Mouse (Mus musculus): ENCODE measurements around the gene Ism1. TPM values are rescaled to one million over a fixed set of nuclear protein-coding genes. Genes with fewer than 3 reads are reported as not detected.

The Ism1 gene
- polyA plus RNA-seq, 1 experiment from 2014 or later = 4.7 TPM

- Histone ChIP-seq H3K4me2 (ENCODE audit: low read depth, severe bottlenecking) (no peak overlapping the region), H3K9me3 (ENCODE audit: control insufficient read depth, low read length) (peaks cover 4% of the 10 kb centered on the region; the same call in 1 of the 2 replicates), H3K4me1 (ENCODE audit: control insufficient read depth, insufficient read depth, low read length) (no peaks in the 10 kb centered on the region), H3K27ac (replicated peaks; ENCODE audit: low read depth, low read length) (no peak overlapping the region), H3K9ac (ENCODE audit: low read length) (no peak overlapping the region), H3K4me3 (ENCODE audit: low read depth, low read length) (no peak overlapping the region), H3K27me3 (ENCODE audit: control insufficient read depth, insufficient read depth, low read length) (no peaks in the 10 kb centered on the region), H3K36me3 (ENCODE audit: control insufficient read depth, insufficient read depth, low read length) (no peaks in the 10 kb centered on the region)
- DNase-seq (ENCODE audit: low spot score) (no peak), ATAC-seq (ENCODE audit: insufficient number of reproducible peaks, low FRiP score, low TSS enrichment, low read depth) (no peak)
- WGBS = 98% methylated on average over 1 of the region's 1 CpGs
Observed at GRCm38 (mm10) chr2:139700609-139701008, 22.6 kb downstream of the Ism1 start.

DNA sequence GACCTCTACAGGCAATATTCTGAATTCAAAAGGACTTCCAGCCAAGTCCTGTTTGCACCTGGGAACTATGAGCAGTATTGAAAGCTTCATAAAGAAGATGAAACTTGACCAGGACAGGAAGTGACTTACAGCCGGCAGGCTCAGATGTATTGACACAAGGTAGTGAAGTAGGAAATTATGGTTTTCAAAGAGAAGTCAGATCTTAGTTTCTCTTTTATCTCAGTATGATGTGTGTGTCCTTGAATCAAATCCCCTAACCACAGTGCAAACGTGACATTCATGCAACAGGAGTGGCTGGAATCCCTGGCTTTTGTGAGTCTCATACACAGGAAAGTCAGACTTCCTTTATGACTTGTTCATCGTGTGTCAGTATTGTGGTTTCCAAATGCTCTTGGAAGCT lies 27.0 kb downstream of the Ism1 start:
- no peak for DNase-seq (ENCODE audit: low spot score)
- ATAC-seq (ENCODE audit: insufficient number of reproducible peaks, low FRiP score, low TSS enrichment, low read depth) = no peak
- no peak overlapping the region for H3K4me2 ChIP-seq (ENCODE audit: low read depth, severe bottlenecking)
- no peaks in the 10 kb centered on the region for H3K36me3 ChIP-seq (ENCODE audit: control insufficient read depth, insufficient read depth, low read length)
- 65% methylated on average over 3 of the region's 3 CpGs for WGBS
- H3K9me3 ChIP-seq (ENCODE audit: control insufficient read depth, low read length) = peaks cover 4% of the 10 kb centered on the region; the same call in 1 of the 2 replicates
- H3K27me3 ChIP-seq (ENCODE audit: control insufficient read depth, insufficient read depth, low read length) = no peaks in the 10 kb centered on the region
- no peaks in the 10 kb centered on the region for H3K4me1 ChIP-seq (ENCODE audit: control insufficient read depth, insufficient read depth, low read length)
- no peak overlapping the region for H3K27ac ChIP-seq (replicated peaks; ENCODE audit: low read depth, low read length)
- no peak overlapping the region for H3K9ac ChIP-seq (ENCODE audit: low read length)
- no peak overlapping the region for H3K4me3 ChIP-seq (ENCODE audit: low read depth, low read length)

GRCm38 (mm10) chr2:139708194-139708899 lies 30.4 kb downstream of the Ism1 start:
- Histone ChIP-seq H3K9me3 (ENCODE audit: control insufficient read depth, low read length) (no peaks in the 10 kb centered on the region), H3K9ac (ENCODE audit: low read length) (no peak overlapping the region), H3K27ac (replicated peaks; ENCODE audit: low read depth, low read length) (no peak overlapping the region), H3K4me1 (ENCODE audit: control insufficient read depth, insufficient read depth, low read length) (no peaks in the 10 kb centered on the region), H3K27me3 (ENCODE audit: control insufficient read depth, insufficient read depth, low read length) (no peaks in the 10 kb centered on the region), H3K36me3 (ENCODE audit: control insufficient read depth, insufficient read depth, low read length) (no peaks in the 10 kb centered on the region), H3K4me2 (ENCODE audit: low read depth, severe bottlenecking) (no peak overlapping the region), H3K4me3 (ENCODE audit: low read depth, low read length) (no peak overlapping the region)
- WGBS = 85% methylated on average over 6 of the region's 6 CpGs
- DNase-seq (ENCODE audit: low spot score) = no peak
- ATAC-seq (ENCODE audit: insufficient number of reproducible peaks, low FRiP score, low TSS enrichment, low read depth) = no peak

DNA sequence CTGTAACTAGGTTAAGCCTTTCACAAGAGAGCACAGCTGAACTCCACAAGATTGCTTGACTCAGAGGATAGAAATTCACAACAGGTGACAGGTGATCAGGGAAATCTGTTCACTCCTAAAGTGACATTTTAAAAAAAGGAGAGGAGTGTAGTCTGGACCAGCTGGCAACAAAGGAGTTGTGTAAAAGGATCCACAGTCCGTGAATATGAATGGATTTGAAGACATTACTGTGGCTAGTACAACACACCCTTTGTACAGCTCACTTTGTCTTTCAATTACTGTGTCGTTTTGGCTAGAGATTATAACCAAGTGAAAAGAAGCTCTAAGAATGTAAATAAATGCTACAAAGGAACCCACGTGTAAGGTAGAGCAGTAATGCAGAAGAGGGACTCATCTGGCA lies 33.7 kb downstream of the Ism1 start:
- Histone ChIP-seq H3K9me3 (ENCODE audit: control insufficient read depth, low read length) (no peaks in the 10 kb centered on the region), H3K27me3 (ENCODE audit: control insufficient read depth, insufficient read depth, low read length) (no peaks in the 10 kb centered on the region), H3K36me3 (ENCODE audit: control insufficient read depth, insufficient read depth, low read length) (no peaks in the 10 kb centered on the region), H3K4me2 (ENCODE audit: low read depth, severe bottlenecking) (no peak overlapping the region), H3K27ac (replicated peaks; ENCODE audit: low read depth, low read length) (no peak overlapping the region), H3K4me1 (ENCODE audit: control insufficient read depth, insufficient read depth, low read length) (no peaks in the 10 kb centered on the region), H3K9ac (ENCODE audit: low read length) (no peak overlapping the region), H3K4me3 (ENCODE audit: low read depth, low read length) (no peak overlapping the region)
- DNase-seq (ENCODE audit: low spot score) (no peak), ATAC-seq (ENCODE audit: insufficient number of reproducible peaks, low FRiP score, low TSS enrichment, low read depth) (no peak)
- WGBS = 75% methylated on average over 3 of the region's 3 CpGs

GRCm38 (mm10) chr2:139712046-139712445 lies 34.1 kb downstream of the Ism1 start:
- Histone ChIP-seq H3K27me3 (ENCODE audit: control insufficient read depth, insufficient read depth, low read length) (no peaks in the 10 kb centered on the region), H3K4me2 (ENCODE audit: low read depth, severe bottlenecking) (no peak overlapping the region), H3K27ac (replicated peaks; ENCODE audit: low read depth, low read length) (no peak overlapping the region), H3K9me3 (ENCODE audit: control insufficient read depth, low read length) (no peaks in the 10 kb centered on the region), H3K4me3 (ENCODE audit: low read depth, low read length) (no peak overlapping the region), H3K36me3 (ENCODE audit: control insufficient read depth, insufficient read depth, low read length) (no peaks in the 10 kb centered on the region), H3K4me1 (ENCODE audit: control insufficient read depth, insufficient read depth, low read length) (no peaks in the 10 kb centered on the region), H3K9ac (ENCODE audit: low read length) (no peak overlapping the region)
- DNase-seq (ENCODE audit: low spot score) = no peak
- ATAC-seq (ENCODE audit: insufficient number of reproducible peaks, low FRiP score, low TSS enrichment, low read depth) = no peak
- WGBS = 90% methylated on average over 10 of the region's 10 CpGs

- Histone ChIP-seq H3K9me3 (ENCODE audit: control insufficient read depth, low read length) (no peaks in the 10 kb centered on the region), H3K4me1 (ENCODE audit: control insufficient read depth, insufficient read depth, low read length) (no peaks in the 10 kb centered on the region), H3K4me3 (ENCODE audit: low read depth, low read length) (no peak overlapping the region), H3K36me3 (ENCODE audit: control insufficient read depth, insufficient read depth, low read length) (no peaks in the 10 kb centered on the region), H3K27me3 (ENCODE audit: control insufficient read depth, insufficient read depth, low read length) (no peaks in the 10 kb centered on the region), H3K4me2 (ENCODE audit: low read depth, severe bottlenecking) (no peak overlapping the region), H3K9ac (ENCODE audit: low read length) (no peak overlapping the region), H3K27ac (replicated peaks; ENCODE audit: low read depth, low read length) (no peak overlapping the region)
- WGBS = 43% methylated on average over 3 of the region's 3 CpGs
- ATAC-seq (ENCODE audit: insufficient number of reproducible peaks, low FRiP score, low TSS enrichment, low read depth) (no peak), DNase-seq (ENCODE audit: low spot score) (no peak)
Observed at GRCm38 (mm10) chr2:139714206-139714605, 36.2 kb downstream of the Ism1 start.

DNA sequence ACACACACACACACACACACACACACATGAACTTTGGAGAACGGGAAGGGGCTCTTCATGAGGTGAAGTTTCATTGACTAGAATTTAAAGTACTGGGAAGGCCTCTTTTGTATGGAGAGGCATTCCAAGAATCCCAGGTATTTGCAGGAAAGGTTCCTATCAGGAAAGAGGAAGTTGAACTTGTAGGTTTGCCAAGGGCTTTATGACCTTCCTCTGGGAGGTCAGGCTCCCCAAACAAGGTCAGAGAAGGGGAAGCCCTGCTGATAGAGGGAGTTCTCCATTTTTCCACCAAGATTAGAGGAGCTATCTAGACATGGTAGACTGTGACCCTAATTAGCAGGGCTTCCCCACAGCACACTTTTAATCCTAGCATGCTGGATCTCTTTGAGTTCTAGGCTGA lies 39.8 kb downstream of the Ism1 start:
- H3K27ac ChIP-seq (replicated peaks; ENCODE audit: low read depth, low read length) = no peak overlapping the region
- no peak for ATAC-seq (ENCODE audit: insufficient number of reproducible peaks, low FRiP score, low TSS enrichment, low read depth)
- WGBS = 78% methylated on average over 1 of the region's 1 CpGs

DNA sequence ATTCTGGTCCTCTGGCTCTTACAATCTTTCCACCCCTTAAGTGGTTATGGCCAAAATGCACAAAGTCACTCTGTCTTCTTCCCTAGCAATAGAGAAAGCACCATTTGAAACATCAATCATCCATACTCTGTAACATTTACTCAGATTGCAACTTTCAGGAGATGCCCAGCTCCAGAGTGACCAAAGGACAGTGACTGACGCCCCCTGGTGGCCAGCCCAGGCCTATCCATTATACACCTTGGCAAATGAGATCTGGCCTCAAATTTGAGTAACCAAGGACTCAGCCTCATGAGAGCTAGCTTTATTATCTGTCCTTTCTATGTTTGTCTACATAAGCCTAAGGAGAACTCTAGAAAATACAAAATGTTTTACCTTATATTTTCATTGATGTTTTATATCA lies 44.7 kb downstream of the Ism1 start:
- Histone ChIP-seq H3K27me3 (ENCODE audit: control insufficient read depth, insufficient read depth, low read length) (no peaks in the 10 kb centered on the region), H3K4me1 (ENCODE audit: control insufficient read depth, insufficient read depth, low read length) (no peaks in the 10 kb centered on the region), H3K9ac (ENCODE audit: low read length) (no peak overlapping the region), H3K4me3 (ENCODE audit: low read depth, low read length) (no peak overlapping the region), H3K4me2 (ENCODE audit: low read depth, severe bottlenecking) (no peak overlapping the region), H3K36me3 (ENCODE audit: control insufficient read depth, insufficient read depth, low read length) (no peaks in the 10 kb centered on the region), H3K27ac (replicated peaks; ENCODE audit: low read depth, low read length) (no peak overlapping the region), H3K9me3 (ENCODE audit: control insufficient read depth, low read length) (no peaks in the 10 kb centered on the region)
- 0 out of 2 replicates have a peak, but pooled peaks have one; percentile 65 for ATAC-seq (ENCODE audit: insufficient number of reproducible peaks, low FRiP score, low TSS enrichment, low read depth)
- DNase-seq (ENCODE audit: low spot score) = peak; percentile 82
- WGBS = 0% methylated on average over 1 of the region's 1 CpGs

More for the DNA sequence above, 39.8 kb downstream of the Ism1 start:
- Histone ChIP-seq H3K36me3 (ENCODE audit: control insufficient read depth, insufficient read depth, low read length) (no peaks in the 10 kb centered on the region), H3K27me3 (ENCODE audit: control insufficient read depth, insufficient read depth, low read length) (no peaks in the 10 kb centered on the region), H3K4me3 (ENCODE audit: low read depth, low read length) (no peak overlapping the region), H3K4me1 (ENCODE audit: control insufficient read depth, insufficient read depth, low read length) (no peaks in the 10 kb centered on the region), H3K4me2 (ENCODE audit: low read depth, severe bottlenecking) (no peak overlapping the region), H3K9me3 (ENCODE audit: control insufficient read depth, low read length) (no peaks in the 10 kb centered on the region), H3K9ac (ENCODE audit: low read length) (no peak overlapping the region)
- no peak for DNase-seq (ENCODE audit: low spot score)

DNA sequence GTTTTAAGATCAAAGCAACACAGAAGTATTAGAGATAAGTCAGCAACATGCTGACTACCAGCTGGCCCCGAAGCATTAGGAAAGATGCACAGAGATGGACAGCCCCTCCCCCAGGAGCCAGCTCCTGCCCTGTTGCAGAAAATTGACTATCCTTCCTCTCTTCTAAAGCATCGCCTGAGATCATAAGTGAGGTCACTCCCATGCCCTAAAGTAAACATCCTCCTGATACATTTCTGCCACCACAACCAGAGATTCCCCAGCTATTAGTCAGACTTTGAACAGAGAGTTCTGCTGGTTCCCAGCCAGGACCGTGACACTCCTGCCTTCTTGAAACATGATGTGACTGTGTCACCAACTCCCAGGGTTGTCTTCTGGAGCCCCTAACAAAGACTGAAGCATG lies 45.3 kb downstream of the Ism1 start:
- no peaks in the 10 kb centered on the region for H3K36me3 ChIP-seq (ENCODE audit: control insufficient read depth, insufficient read depth, low read length)
- H3K9me3 ChIP-seq (ENCODE audit: control insufficient read depth, low read length) = no peaks in the 10 kb centered on the region
- WGBS = 45% methylated on average over 3 of the region's 3 CpGs
- no peak overlapping the region for H3K27ac ChIP-seq (replicated peaks; ENCODE audit: low read depth, low read length)
- ATAC-seq (ENCODE audit: insufficient number of reproducible peaks, low FRiP score, low TSS enrichment, low read depth) (no peak), DNase-seq (ENCODE audit: low spot score) (no peak)
- H3K4me1 ChIP-seq (ENCODE audit: control insufficient read depth, insufficient read depth, low read length) = no peaks in the 10 kb centered on the region
- no peak overlapping the region for H3K4me3 ChIP-seq (ENCODE audit: low read depth, low read length)
- H3K9ac ChIP-seq (ENCODE audit: low read length) = no peak overlapping the region
- H3K4me2 ChIP-seq (ENCODE audit: low read depth, severe bottlenecking) = no peak overlapping the region
- H3K27me3 ChIP-seq (ENCODE audit: control insufficient read depth, insufficient read depth, low read length) = no peaks in the 10 kb centered on the region

Measured in limb, embryonic 11.5 days (tissue).